Mouse (Mus musculus): ENCODE measurements around the gene Ly6g6c. TPM values are rescaled to one million over a fixed set of nuclear protein-coding genes. Genes with fewer than 3 reads are reported as not detected.

Gene Ly6g6c
- polyA plus RNA-seq, 1 experiment: 0.18 TPM

DNA sequence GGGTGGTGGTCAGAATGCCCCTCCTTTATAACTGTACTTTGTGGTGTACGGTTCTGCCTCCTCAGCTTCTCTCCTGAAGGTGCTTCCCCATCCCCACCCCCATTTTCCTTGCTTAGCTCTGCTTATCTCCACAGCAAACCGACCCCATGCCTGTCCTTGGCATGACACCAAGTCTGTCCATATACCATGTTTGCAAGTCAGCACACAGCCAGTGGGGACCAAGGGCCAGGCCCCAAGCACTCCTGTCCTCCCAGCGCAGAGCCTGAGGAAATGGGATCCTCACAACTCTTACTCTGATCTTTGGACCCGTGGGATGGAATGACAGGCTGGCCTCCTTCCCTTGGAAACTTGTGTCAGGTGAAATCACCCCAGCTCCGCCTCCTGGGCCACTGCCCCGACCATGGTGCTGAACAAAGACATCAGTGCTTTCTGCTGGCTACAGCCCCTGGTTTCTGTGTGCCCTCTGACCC is 38.1 kb downstream of the Ly6g6c start:
- Histone ChIP-seq H3K36me3 (ENCODE audit: control insufficient read depth, insufficient read depth) (peaks cover 4% of the 10 kb centered on the region), H3K79me2 (ENCODE audit: control insufficient read depth, insufficient read depth) (no peaks in the 10 kb centered on the region), H3K4me2 (ENCODE audit: low read depth) (no peak overlapping the region), H3K27me3 (ENCODE audit: control insufficient read depth, insufficient read depth, insufficient read length) (no peaks in the 10 kb centered on the region), H3K4me3 (no peak overlapping the region), H3ac (ENCODE audit: control insufficient read depth, insufficient read length) (no peak overlapping the region)
- TF ChIP-seq USF1 (IDR thresholded peaks at IDR 0.05; ENCODE audit: low read depth): no peak
- TF ChIP-seq MAX (IDR thresholded peaks at IDR 0.05; ENCODE audit: low read depth): no peak
- no peak for TF ChIP-seq POLR2AphosphoS2 (IDR thresholded peaks at IDR 0.05; ENCODE audit: insufficient read length, low read depth)
- no peak for TF ChIP-seq POLR2A (IDR thresholded peaks at IDR 0.05; ENCODE audit: insufficient read length, low read depth)
- TF ChIP-seq E2F4 (IDR thresholded peaks at IDR 0.05; ENCODE audit: insufficient read depth): no peak
- no peak for TF ChIP-seq SRF (IDR thresholded peaks at IDR 0.05; ENCODE audit: control insufficient read depth, insufficient read length, low read depth)
- no peak for TF ChIP-seq TCF3 (IDR thresholded peaks at IDR 0.05; ENCODE audit: insufficient read length, low read depth)
- TF ChIP-seq MYOD1 (IDR thresholded peaks at IDR 0.05; ENCODE audit: control insufficient read depth in 1 of 3, insufficient read length in 2 of 3, low read depth in 2 of 3): no peak
- TF ChIP-seq TCF12 (IDR thresholded peaks at IDR 0.05; ENCODE audit: insufficient read depth, poor library complexity, severe bottlenecking): no peak
- TF ChIP-seq REST (IDR thresholded peaks at IDR 0.05; ENCODE audit: insufficient read depth, insufficient read length): no peak

DNA sequence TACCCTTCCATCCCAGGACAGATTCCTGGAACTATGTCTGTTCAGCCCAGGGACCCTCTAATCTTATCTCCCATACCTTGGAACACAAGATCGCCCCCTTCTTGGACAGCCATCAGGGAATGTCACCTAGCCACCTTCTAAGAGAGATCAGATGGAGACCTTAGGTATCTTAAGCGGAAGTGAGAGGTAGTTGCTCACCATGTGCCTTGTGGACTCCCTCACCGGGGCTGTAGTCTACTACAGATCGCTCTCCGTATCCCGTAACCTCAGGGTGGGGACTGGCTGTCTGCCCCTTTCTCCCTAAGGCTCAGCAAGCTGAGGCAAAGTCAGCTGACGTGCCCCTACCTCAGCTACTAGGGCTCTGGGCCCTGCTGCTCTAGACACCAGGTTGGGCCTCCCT is 38.9 kb downstream of the Ly6g6c start:
- Histone ChIP-seq H3K79me2 (ENCODE audit: control insufficient read depth, insufficient read depth) (no peaks in the 10 kb centered on the region), H3K27me3 (ENCODE audit: control insufficient read depth, insufficient read depth, insufficient read length) (no peaks in the 10 kb centered on the region), H3ac (ENCODE audit: control insufficient read depth, insufficient read length) (no peak overlapping the region), H3K4me2 (ENCODE audit: low read depth) (no peak overlapping the region), H3K4me3 (no peak overlapping the region), H3K36me3 (ENCODE audit: control insufficient read depth, insufficient read depth) (peaks cover 4% of the 10 kb centered on the region)
- TF ChIP-seq MYOD1 (IDR thresholded peaks at IDR 0.05; ENCODE audit: control insufficient read depth in 1 of 3, insufficient read length in 2 of 3, low read depth in 2 of 3) (no peak), POLR2A (IDR thresholded peaks at IDR 0.05; ENCODE audit: insufficient read length, low read depth) (no peak), REST (IDR thresholded peaks at IDR 0.05; ENCODE audit: insufficient read depth, insufficient read length) (no peak), TCF3 (IDR thresholded peaks at IDR 0.05; ENCODE audit: insufficient read length, low read depth) (no peak), SRF (IDR thresholded peaks at IDR 0.05; ENCODE audit: control insufficient read depth, insufficient read length, low read depth) (no peak), E2F4 (IDR thresholded peaks at IDR 0.05; ENCODE audit: insufficient read depth) (no peak), TCF12 (IDR thresholded peaks at IDR 0.05; ENCODE audit: insufficient read depth, poor library complexity, severe bottlenecking) (no peak), MYOG (IDR thresholded peaks at IDR 0.05; ENCODE audit: control insufficient read depth in 1 of 3, insufficient read depth in 1 of 3, insufficient read length in 2 of 3, low read depth in 2 of 3) (no peak), CEBPB (IDR thresholded peaks at IDR 0.05; ENCODE audit: insufficient read depth, poor library complexity, severe bottlenecking) (no peak), POLR2AphosphoS2 (IDR thresholded peaks at IDR 0.05; ENCODE audit: insufficient read length, low read depth) (no peak), USF1 (IDR thresholded peaks at IDR 0.05; ENCODE audit: low read depth) (no peak), MAX (IDR thresholded peaks at IDR 0.05; ENCODE audit: low read depth) (no peak)

DNA sequence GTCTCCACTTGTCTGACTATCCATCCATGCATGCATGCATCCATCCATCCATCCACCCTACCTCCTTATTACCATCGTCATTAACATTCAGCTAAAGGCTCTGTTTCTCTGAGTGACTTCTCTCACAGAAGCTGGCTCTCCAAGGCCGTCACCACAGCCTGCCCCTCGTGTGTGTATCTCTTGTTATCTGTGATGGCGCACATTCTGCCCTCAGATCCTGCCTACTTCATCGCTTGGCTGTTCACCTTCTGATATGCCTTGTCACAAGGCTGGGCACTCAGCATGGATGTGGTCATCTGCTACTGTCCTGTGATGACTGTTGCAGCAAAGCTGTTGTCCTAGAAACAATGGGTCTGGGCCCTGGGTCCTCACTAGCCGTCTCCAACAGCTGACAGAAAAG is 39.6 kb downstream of the Ly6g6c start:
- H3K36me3 ChIP-seq (ENCODE audit: control insufficient read depth, insufficient read depth): peaks cover 4% of the 10 kb centered on the region
- H3K79me2 ChIP-seq (ENCODE audit: control insufficient read depth, insufficient read depth): no peaks in the 10 kb centered on the region
- H3K4me3 ChIP-seq: no peak overlapping the region
- no peak overlapping the region for H3ac ChIP-seq (ENCODE audit: control insufficient read depth, insufficient read length)
- TF ChIP-seq REST (IDR thresholded peaks at IDR 0.05; ENCODE audit: insufficient read depth, insufficient read length) (no peak), USF1 (IDR thresholded peaks at IDR 0.05; ENCODE audit: low read depth) (no peak), POLR2AphosphoS2 (IDR thresholded peaks at IDR 0.05; ENCODE audit: insufficient read length, low read depth) (no peak), CEBPB (IDR thresholded peaks at IDR 0.05; ENCODE audit: insufficient read depth, poor library complexity, severe bottlenecking) (no peak), MYOG (IDR thresholded peaks at IDR 0.05; ENCODE audit: control insufficient read depth in 1 of 3, insufficient read depth in 1 of 3, insufficient read length in 2 of 3, low read depth in 2 of 3) (no peak), POLR2A (IDR thresholded peaks at IDR 0.05; ENCODE audit: insufficient read length, low read depth) (no peak)
- no peaks in the 10 kb centered on the region for H3K27me3 ChIP-seq (ENCODE audit: control insufficient read depth, insufficient read depth, insufficient read length)
- H3K4me2 ChIP-seq (ENCODE audit: low read depth): no peak overlapping the region

DNA sequence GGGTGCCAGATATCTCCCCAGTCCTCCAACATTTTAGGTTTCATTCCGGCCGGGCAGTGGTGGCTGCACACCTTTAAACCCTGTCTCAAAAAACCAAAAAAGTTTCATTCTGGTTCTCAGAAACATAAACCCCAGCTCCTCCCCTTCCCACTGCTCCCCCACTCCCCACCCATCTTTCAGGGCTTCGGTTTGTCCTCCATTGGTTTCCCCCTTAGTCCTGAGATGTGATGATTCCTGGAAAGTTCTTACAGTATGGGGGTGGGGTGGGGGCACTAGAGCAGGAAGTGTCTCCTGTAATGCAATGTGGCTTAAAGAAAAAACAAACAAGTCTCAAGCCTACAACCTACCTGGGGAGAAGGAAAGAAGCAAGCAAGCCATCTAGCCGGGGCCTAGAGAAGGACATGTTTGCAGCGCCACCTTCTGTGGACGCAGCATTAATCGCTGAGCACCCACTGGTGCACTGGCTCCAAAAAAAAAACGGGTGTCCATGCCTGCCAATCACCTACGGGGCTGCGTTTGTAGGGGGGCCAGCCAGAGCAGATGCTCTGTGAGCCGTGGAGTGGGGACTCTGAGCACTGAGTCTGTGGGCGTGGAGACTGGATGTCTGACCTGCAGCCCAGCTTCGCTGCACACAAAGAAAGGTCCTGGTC is 40.7 kb downstream of the Ly6g6c start:
- Histone ChIP-seq H3K79me2 (ENCODE audit: control insufficient read depth, insufficient read depth) (no peaks in the 10 kb centered on the region), H3K27me3 (ENCODE audit: control insufficient read depth, insufficient read depth, insufficient read length) (no peaks in the 10 kb centered on the region), H3K4me3 (no peak overlapping the region), H3K4me2 (ENCODE audit: low read depth) (no peak overlapping the region), H3K36me3 (ENCODE audit: control insufficient read depth, insufficient read depth) (no peaks in the 10 kb centered on the region), H3ac (ENCODE audit: control insufficient read depth, insufficient read length) (no peak overlapping the region)
- TF ChIP-seq SRF (IDR thresholded peaks at IDR 0.05; ENCODE audit: control insufficient read depth, insufficient read length, low read depth) (no peak), TCF12 (IDR thresholded peaks at IDR 0.05; ENCODE audit: insufficient read depth, poor library complexity, severe bottlenecking) (no peak), E2F4 (IDR thresholded peaks at IDR 0.05; ENCODE audit: insufficient read depth) (no peak), MYOD1 (IDR thresholded peaks at IDR 0.05; ENCODE audit: control insufficient read depth in 1 of 3, insufficient read length in 2 of 3, low read depth in 2 of 3) (no peak), CEBPB (IDR thresholded peaks at IDR 0.05; ENCODE audit: insufficient read depth, poor library complexity, severe bottlenecking) (no peak)

DNA sequence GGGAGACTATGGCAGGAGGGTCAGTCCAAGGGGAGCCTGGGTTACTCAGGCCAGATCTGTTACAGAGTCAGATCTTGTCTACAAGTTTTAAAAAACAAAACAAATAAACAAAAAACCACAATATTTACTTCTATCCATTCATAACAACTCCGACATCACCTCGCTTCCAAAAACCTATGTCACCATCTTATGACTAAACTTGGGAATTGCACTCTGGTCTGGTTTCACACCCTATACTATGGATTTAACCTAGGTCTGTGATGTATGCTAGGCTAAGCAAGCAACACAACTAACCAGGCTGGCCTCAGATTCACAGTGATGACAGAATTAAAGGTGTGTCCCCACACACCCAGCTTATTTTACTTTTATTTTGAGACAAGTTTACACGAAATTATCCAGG is 41.3 kb downstream of the Ly6g6c start:
- Histone ChIP-seq H3K36me3 (ENCODE audit: control insufficient read depth, insufficient read depth) (no peaks in the 10 kb centered on the region), H3K27me3 (ENCODE audit: control insufficient read depth, insufficient read depth, insufficient read length) (no peaks in the 10 kb centered on the region), H3K79me2 (ENCODE audit: control insufficient read depth, insufficient read depth) (no peaks in the 10 kb centered on the region), H3K4me2 (ENCODE audit: low read depth) (no peak overlapping the region), H3ac (ENCODE audit: control insufficient read depth, insufficient read length) (no peak overlapping the region), H3K4me3 (no peak overlapping the region)
- TF ChIP-seq TCF3 (IDR thresholded peaks at IDR 0.05; ENCODE audit: insufficient read length, low read depth) (no peak), SRF (IDR thresholded peaks at IDR 0.05; ENCODE audit: control insufficient read depth, insufficient read length, low read depth) (no peak), CEBPB (IDR thresholded peaks at IDR 0.05; ENCODE audit: insufficient read depth, poor library complexity, severe bottlenecking) (no peak), REST (IDR thresholded peaks at IDR 0.05; ENCODE audit: insufficient read depth, insufficient read length) (no peak), MAX (IDR thresholded peaks at IDR 0.05; ENCODE audit: low read depth) (no peak), TCF12 (IDR thresholded peaks at IDR 0.05; ENCODE audit: insufficient read depth, poor library complexity, severe bottlenecking) (no peak), USF1 (IDR thresholded peaks at IDR 0.05; ENCODE audit: low read depth) (no peak), MYOD1 (IDR thresholded peaks at IDR 0.05; ENCODE audit: control insufficient read depth in 1 of 3, insufficient read length in 2 of 3, low read depth in 2 of 3) (no peak), POLR2A (IDR thresholded peaks at IDR 0.05; ENCODE audit: insufficient read length, low read depth) (no peak), POLR2AphosphoS2 (IDR thresholded peaks at IDR 0.05; ENCODE audit: insufficient read length, low read depth) (no peak), MYOG (IDR thresholded peaks at IDR 0.05; ENCODE audit: control insufficient read depth in 1 of 3, insufficient read depth in 1 of 3, insufficient read length in 2 of 3, low read depth in 2 of 3) (no peak)

Data from myocyte (in vitro differentiated cells).